Mouse (Mus musculus): ENCODE measurements at regions not wholly inside any gene's neighbourhood (a gene's known extent, or its start where the extent isn't known, plus 50 kb on each side); places are given as distances from the start of the nearest gene placed in this dataset.

- TF ChIP-seq HCFC1 (IDR thresholded peaks at IDR 0.05; ENCODE audit: borderline replicate concordance, insufficient read depth, low read length), result no peak
- no peak for TF ChIP-seq ZC3H11A (IDR thresholded peaks at IDR 0.05; ENCODE audit: borderline replicate concordance, low read depth, low read length)
- TF ChIP-seq ZNF384 (IDR thresholded peaks at IDR 0.05; ENCODE audit: low read depth, low read length), result no peak
- TF ChIP-seq CHD2 (IDR thresholded peaks at IDR 0.05; ENCODE audit: low read depth, low read length), result no peak
- TF ChIP-seq MAFK (IDR thresholded peaks at IDR 0.05; ENCODE audit: insufficient read depth, low read depth, low read length), result no peak
Measured at GRCm38 (mm10) chr2:45222213-45222612, 105.0 kb upstream of the Zeb2 start.

All from ES-E14 (cell line).